Mouse (Mus musculus): Measurements from ENCODE around the gene Olfr183.

DNA sequence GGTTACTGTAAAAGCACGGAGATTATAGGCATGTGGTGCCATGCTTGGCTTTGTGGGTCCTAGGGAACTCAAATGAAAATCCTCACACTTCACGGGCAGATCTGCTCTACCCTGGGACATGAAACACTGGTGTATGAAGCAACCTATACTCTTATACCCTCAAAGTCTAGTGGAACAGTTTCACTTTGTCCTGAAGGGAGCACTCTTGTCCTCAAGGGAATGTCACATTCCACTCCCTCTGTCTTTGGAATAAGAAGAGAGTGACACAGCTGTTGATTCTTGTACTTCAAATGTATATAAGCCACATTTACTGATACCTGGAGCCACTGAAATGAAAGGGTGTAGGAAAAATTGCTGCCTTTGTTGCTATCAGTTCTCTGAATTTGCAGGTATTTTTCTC is at the start of gene Olfr183:
- TF ChIP-seq CTCF (IDR thresholded peaks at IDR 0.05; ENCODE audit: low read depth, low read length) (no peak), POLR2A (IDR thresholded peaks at IDR 0.05; ENCODE audit: extremely low read depth, insufficient read depth, low read length) (no peak)
